Mouse (Mus musculus) spleen, postnatal 14 days (tissue): ENCODE results near the gene Ctla4.

Experiments used
- DNase-seq, 2 experiments: peaks; one replicate each; pipeline ENCODE4 v3.0.0; 2021 to 2022; ENCODE audit warnings: low spot score in 2 of 2

Ctla4 gene

GRCm38 (mm10) chr1:60920493-60921355 lies 33.9 kb downstream of the Ctla4 start:
- no peak for DNase-seq

- no peak for DNase-seq
Measured at GRCm38 (mm10) chr1:60929036-60929435, 42.2 kb downstream of the Ctla4 start.

- DNase-seq = no peak
Measured at GRCm38 (mm10) chr1:60930397-60930796, 43.6 kb downstream of the Ctla4 start.

GRCm38 (mm10) chr1:60935968-60936581 lies 49.3 kb downstream of the Ctla4 start:
- DNase-seq = no peak

GRCm38 (mm10) chr1:60936963-60937711 lies 50.3 kb downstream of the Ctla4 start:
- no peak for DNase-seq

- DNase-seq = no peak
Measured at GRCm38 (mm10) chr1:60938256-60938655, 51.5 kb downstream of the Ctla4 start.

- no peak for DNase-seq
Measured at GRCm38 (mm10) chr1:60938974-60939373, 52.2 kb downstream of the Ctla4 start.

- no peak for DNase-seq
Measured at GRCm38 (mm10) chr1:60940023-60940422, 53.2 kb downstream of the Ctla4 start.

- DNase-seq = no peak
Measured at GRCm38 (mm10) chr1:60940620-60941019, 53.8 kb downstream of the Ctla4 start.

GRCm38 (mm10) chr1:60941056-60942048 lies 54.6 kb downstream of the Ctla4 start:
- DNase-seq = no peak

- no peak for DNase-seq
Measured at GRCm38 (mm10) chr1:60942921-60943320, 56.1 kb downstream of the Ctla4 start.

- no peak for DNase-seq
Measured at GRCm38 (mm10) chr1:60945633-60946401, 59.0 kb downstream of the Ctla4 start.

- DNase-seq = no peak
Measured at GRCm38 (mm10) chr1:60948112-60948511, 61.3 kb downstream of the Ctla4 start.

GRCm38 (mm10) chr1:60952958-60953357 lies 66.2 kb downstream of the Ctla4 start:
- DNase-seq = no peak

- no peak for DNase-seq
Measured at GRCm38 (mm10) chr1:60953686-60954085, 66.9 kb downstream of the Ctla4 start.

GRCm38 (mm10) chr1:60954759-60955158 lies 68.0 kb downstream of the Ctla4 start:
- DNase-seq = no peak

- no peak for DNase-seq
Measured at GRCm38 (mm10) chr1:60955186-60955585, 68.4 kb downstream of the Ctla4 start.

GRCm38 (mm10) chr1:60956196-60956595 lies 69.4 kb downstream of the Ctla4 start:
- no peak for DNase-seq

GRCm38 (mm10) chr1:60958287-60958686 lies 71.5 kb downstream of the Ctla4 start:
- no peak for DNase-seq

GRCm38 (mm10) chr1:60959246-60959645 lies 72.4 kb downstream of the Ctla4 start:
- DNase-seq = no peak
